Mouse (Mus musculus) CH12F3 (cell line): ENCODE measurements around the gene Gm4131.

ENCODE experiments used
- in situ Hi-C: fragments of 300-500 bp; cut with MboI; formaldehyde crosslinking; loops from 2 replicates; pipeline ENCODE4 v1.14.3; 2020; ENCODE audit warnings: low sequenced_read_pairs

Gm4131 gene

DNA sequence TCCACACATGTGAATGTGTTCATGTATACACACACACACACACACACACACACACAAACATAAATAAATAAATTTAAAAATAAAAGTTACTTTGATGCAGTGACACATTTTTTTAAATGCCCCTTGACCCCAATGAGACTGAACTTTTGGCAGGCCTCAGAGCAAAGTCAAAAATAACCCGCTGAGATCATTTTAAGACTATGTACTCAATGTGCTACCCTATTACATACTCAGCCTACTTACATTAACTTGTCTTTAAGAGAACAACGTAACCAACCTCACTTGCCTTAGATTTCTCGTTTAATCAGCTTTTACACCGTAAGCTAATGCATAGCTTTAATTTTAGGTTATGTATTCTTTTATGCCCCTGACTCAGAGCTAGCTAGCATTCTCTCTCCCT lies 13.9 kb downstream of the Gm4131 start:
- in situ Hi-C loops: no loop called here

DNA sequence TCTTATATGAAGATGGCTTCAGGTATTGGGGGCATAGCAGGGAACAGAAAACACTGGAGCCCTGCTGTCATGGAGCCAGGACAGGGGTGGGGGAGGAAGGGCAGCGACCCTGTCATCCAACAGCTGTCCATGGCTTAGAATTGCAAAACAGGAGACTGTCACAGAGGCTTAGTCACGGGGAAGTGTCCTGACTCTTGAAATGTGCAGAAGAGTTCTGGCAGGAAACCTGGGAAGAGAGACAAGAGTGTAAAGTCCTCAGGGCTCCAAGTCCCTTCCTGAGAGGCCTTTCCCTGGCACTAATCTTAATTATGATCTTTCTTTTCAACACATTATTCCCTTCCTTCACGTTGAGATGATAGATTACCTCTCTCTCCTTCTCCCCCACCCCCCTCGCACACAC lies 16.6 kb downstream of the Gm4131 start:
- in situ Hi-C loops: no loop called here

DNA sequence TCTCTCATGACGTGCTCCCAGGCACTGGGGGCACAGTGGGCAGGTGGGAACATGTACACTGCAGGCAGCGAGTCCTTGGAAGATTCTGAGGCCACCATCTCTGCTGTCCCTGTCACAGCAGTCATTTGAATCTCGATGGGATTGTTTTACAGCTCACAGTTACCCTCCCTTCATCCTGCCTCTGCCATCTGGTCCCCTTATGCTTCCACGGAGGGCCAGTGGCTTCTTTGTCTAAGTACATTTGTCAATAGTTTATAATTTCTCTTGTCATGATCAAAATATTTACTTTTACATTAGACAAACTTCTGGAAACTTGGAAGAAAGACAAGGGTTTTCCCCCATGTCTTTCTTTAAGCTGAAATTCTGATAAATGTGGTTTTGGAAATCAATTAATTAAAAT lies 20.0 kb downstream of the Gm4131 start:
- in situ Hi-C loops: no loop called here

DNA sequence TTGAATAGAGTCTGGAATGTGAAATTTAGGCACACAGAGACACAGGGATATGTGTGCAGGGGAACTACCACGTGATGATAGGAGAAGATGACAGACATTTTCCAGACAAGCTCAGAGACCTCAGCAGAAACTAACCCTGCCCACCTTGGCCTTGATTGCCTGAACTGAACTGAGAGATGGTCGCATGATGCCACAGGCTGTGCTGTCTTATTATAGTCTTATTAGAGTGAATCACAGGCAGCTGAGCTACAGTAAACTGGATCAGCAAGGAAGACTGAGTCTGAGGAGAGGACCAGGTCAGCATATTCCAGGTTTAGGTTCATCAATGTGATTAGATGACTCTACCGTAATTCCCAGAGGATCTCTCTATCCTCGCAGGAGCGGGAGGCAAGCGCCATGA lies 20.4 kb downstream of the Gm4131 start:
- in situ Hi-C loops: no loop called here

DNA sequence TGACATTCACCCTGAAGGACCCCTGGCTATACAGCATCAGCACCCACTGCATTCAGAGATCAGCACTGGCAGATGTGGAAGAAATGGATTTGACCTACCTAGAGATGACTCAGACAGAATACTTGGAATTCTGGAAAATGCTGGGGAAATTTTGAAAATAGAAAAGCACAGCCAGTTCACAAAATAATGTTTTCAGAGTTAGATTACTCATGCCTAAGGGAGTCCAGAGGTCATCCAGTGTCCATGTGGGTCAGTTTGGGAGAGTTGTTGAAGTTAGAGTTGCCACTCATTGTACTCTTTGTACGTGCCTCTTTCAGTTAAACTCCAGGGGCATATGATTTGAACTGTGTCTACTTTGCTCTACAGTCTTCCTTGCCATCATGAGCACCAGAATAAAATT lies 25.0 kb downstream of the Gm4131 start:
- in situ Hi-C loops: no loop called here

DNA sequence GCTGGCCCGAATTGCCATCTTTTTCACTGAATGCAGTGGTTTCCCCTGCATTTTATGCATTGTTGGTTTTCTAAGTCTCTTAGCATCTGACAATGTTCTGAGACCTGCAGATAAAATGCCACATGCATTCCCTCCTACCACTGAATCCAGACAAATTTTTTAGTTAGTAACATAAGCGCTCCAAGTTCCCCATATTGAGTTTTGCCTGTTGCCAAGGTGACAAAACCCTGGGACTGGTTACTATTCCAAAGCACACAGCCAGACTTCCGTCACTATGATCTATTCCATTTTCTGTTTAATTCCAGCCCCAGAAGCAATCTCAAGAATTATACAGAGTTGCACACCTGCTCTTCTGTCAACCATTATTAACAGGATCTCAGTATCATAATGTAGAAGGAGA lies 26.9 kb downstream of the Gm4131 start:
- in situ Hi-C loops: no loop called here

DNA sequence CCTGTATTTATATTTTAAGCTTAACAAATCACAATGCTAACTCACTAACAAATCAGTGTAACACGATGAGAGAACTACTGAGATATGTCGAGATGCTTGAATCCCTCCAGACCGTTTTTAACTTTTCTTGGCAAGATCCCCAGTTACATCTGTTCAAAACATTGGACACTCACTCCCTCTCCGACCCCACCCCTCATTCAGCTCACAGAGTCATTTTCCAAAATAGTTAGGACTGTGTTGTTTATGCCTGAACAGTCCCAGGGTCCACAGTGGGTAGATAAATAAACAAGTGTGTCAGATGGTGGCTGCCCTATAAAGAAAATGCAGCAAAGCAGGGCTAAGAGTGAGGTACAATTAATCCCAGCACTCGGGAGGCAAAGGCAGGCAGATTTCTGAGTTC lies 29.7 kb downstream of the Gm4131 start:
- in situ Hi-C loops: no loop called here

DNA sequence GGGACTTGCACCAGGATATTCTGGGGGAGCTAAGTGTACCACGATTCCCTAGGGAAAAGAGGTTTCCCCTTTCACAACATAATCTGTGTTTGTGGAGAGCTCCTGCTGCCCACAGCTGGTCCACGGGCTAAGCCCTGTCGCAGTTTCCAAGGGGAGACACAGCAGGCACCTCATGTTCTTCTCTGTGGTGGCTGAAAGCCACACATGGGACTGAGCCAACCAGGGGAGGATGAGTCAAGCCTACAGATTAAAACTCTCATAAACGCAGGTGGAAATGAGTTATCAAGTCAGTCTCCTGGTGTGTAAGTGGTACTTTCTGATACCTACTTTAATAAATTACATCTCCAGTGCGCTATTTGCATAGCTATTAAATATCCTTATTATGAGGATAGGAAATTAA lies 30.6 kb downstream of the Gm4131 start:
- in situ Hi-C loops: no loop called here

DNA sequence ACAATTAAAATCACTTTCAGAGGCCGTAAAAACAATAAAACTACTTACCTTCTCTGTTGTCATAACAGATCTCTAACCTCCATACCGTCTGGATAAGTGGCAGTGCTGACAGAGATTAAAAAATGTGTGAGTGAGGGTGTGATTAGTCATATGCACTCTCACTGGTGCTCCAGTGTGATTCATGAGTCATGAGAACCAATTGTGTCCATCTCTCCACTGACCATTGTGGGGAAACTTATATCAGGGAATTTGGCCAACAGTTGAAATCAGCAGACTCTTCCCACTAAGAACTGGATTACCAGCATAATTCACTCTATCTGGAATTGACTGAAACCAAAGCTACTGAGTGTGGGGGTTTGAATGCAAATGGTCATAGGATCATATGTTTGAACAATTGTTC lies 35.8 kb downstream of the Gm4131 start:
- in situ Hi-C loops: no loop called here

DNA sequence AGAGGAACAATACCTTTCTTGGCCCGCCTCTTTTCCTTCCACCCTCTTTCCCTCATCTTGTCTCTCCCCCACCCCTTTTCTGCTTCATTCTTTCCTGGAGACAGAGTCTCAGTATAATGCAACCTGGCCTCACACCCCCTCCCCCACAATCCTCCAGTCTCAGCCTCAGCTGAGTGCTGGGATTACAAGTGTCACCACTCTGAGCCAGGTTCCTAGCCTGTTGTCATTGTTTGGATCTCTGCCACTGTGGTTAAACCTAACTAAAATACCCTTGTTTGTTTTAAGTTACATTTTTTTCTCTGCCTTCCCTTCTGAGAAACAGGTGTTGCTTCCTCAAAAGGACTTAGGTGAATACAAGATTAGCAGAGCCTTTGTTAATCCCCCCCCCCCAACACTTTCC lies 53.9 kb downstream of the Gm4131 start:
- in situ Hi-C loops: no loop called here

DNA sequence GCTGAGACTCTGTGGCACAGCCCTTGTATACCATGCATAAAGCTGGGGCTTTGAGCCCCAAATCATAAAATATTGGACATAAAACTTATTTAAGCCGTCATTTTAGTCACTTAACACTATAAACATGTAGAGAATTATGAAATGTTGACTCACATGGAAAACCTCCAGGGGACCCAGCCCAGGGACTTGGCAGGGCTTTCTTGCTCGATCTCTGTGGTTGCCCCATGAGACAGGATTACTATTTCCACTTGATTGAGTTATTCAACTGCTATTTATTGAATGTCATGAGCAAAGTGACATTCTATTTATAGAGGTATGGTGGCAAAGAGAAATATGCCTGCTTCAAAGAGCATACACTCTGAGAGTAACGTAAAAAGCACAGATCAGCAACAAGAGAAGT lies 57.4 kb downstream of the Gm4131 start:
- in situ Hi-C loops: no loop called here

DNA sequence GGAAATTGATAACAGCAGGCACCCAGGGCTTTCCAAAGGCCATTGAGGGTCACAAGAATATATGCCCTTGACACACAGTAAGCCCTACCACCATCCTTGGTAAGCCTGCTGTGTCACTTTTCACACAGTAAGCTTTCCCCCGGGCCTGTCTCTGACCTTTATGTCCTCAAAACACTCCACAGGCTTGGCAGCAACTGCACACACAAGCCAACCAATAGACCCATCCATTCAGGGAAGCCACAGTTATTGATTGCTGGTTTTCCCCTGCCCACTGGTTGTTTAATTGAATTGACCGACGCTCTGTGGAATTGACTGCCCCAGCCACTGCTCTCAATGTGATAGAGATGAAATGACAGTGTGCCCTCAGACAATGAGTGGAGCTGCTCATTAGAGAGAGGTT lies 60.5 kb downstream of the Gm4131 start:
- in situ Hi-C loops: no loop called here

DNA sequence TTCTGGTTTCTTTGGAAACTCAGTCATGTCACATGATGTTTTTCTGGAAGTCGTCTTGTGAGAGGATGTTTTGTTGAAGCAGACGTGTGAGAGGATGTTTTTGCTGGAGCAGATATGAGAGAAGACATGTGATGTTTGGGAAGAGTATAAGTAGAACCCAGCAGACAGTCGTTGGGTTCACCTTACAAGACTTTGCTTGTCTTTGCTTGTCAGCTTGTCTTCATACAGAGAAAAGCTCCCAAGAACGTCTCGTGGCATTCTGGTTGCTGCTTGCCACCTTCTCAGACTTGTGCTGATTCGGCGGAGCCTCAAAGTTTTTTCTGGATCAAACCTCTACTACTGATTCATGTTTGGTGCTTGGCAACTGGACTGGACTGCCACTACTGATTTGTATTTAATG lies 69.3 kb downstream of the Gm4131 start:
- in situ Hi-C loops: no loop called here

DNA sequence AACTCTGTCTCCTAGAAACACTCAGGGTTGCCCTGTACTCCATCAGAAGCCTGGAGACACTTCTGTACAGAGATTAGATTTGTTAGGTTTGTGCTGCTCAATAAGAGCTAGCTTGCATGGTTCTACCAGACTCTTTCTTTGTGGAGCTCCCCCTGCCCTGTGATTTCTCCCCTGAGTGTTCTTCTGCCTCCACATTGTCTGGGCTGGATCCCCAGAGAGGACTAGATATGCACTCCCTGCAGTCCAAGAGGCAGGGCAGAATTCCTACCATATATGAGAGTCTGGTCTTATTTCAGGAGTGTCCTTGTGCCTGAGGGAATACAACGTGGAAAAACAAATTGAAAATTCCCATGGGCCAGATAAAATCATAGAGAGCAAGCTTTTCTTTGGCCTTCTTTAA lies 70.2 kb downstream of the Gm4131 start:
- in situ Hi-C loops: no loop called here

DNA sequence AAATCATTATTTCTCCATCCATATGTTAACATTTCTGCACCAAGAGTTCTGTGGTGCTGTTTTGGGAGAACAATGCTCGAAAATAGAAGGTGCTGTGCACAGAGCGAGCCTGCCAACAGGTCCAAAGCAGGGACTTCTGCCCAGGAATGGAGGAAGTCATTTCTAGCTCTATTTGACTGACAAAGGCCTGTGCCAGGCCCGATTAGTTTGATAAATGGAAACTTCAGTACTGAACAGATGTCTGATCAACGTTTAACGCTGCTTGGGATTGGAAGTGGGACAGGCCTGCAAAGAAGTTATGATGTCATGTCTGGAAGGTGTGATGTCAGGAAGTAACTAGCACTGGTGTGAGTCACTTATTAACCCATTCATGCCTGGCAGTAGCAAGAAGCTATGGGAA lies 73.3 kb downstream of the Gm4131 start:
- in situ Hi-C loops: no loop called here

DNA sequence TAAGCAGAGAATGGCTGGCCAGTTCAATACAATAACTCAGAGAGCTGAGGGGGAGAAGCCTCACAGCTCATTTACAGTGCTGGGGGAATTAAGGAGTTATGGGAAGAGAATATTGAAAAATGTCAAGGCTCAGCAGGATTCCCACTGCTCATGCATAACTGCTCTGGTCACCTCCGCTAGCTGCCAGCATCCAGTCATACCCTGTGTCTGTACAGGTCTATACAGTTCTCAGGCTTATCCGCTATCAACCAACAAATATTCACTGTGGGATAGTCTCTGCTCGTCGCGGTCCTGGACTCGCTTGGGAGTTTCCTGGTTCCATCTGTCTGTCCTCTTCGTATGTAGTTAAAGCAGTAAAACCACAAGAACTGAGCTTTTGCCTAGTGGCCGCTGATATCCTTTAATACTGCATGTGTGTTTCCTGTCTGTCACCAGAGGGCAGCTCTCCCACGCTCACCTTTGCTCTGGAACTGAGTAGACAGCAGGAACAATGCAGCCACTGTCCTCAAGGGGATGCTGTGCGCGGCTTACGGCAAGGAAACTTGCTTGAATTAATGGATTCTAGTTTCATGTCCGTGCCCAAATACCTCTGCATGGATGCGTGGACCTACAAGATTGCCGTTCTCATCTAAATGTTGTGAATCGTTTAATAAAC lies 74.4 kb downstream of the Gm4131 start:
- in situ Hi-C loops: no loop called here

DNA sequence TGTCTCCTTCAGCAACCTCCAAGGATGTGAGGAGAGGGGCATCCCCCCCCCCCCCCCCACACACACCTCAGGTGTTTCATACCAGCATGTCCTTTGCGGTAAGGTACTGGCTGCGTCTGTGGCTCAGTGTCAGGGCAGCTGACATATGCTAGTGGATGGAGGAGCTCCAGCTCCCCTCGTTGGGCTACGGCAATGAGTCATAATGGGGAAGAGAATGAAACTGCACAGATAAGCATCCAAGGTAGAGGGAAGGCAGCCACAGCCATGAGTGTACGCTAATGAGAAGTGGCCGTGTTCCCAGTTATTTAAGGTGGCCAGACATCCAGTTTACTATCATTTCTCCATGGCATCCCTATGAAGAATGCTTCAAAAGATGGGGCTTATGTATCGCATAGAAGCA lies 78.5 kb downstream of the Gm4131 start:
- in situ Hi-C loops: no loop called here

DNA sequence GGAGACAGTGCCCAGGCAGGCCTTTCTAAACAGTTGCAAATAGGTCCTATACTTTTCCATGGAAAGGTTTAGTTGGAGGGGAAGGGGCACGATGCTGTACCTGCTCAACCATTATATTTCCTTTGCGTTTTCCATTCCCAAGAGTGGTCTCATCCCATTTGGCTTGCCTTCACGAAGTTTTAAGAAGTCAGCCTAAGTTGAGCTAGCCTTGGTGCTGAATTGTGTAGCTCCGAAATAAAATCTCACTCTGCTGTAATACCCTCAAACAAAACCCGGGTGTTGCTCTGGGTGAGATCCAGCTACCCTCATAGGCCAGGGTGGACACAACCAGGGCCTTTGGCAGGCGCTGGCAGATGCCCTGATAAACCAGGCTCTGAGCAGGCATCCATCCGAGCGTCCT lies 85.3 kb downstream of the Gm4131 start:
- in situ Hi-C loops: no loop called here

DNA sequence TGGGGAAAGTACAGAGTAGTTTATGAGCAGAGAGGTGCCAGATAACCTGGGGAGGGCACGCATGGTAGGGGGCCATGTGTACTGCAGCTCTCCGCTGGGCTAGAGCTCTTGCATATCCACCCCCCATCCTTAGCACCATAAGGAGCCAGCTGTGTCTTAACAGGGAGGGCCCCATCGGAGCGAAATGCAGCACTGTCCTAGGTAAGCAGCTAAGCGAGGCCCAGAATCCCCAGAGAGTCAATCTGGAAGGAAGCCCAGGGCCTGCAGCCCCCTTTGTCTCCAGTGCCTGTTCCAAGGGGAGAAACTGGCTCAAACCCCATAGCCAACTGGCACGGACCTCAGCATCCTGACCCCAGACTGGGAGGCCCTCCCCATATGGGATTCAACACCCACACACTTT lies 87.3 kb downstream of the Gm4131 start:
- in situ Hi-C loops: no loop called here

DNA sequence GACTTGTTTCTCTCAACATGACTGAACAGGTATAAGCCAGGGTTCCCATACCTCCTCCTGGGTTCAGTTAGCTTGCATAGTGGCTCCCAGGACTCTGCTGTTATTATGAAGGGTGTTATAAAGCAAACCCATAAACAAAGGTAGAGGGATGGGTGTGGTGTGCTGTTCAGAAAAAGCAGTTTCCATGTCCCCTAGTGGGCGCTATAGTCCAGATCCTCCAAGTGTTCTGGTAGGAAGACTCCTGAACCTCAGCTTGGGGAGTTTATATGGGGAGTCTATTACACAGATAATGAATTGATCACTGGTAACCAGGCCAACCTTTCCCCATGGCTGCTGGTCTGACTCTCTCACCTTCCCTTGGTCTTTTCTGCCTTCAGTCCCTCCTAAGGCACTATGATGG lies 92.2 kb downstream of the Gm4131 start:
- in situ Hi-C loops: loop anchor here (25.0 kb wide), 1 partner anchor 912 kb away; the partner anchor contains the start of gene Spryd7

DNA sequence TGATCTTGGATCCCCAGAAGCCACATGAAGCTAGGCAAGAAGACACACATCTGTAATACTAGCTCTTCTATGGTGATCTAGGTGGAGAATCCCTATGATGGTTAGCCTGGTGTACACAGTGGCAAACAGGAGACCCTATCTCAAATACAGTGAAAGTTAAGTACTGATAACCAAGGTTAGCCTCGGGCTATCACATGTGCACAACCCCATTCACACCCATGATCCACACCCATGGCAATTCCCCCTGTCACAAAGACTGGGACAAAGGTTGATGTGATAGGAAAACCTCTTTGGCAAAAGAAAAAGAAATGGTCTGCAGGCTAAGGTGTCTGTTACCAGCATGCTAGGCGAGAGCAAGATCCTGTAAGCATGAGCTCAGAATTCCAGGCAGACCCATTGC lies 94.7 kb downstream of the Gm4131 start:
- in situ Hi-C loops: loop anchor here (25.0 kb wide), 1 partner anchor 910 kb away; the partner anchor contains the start of gene Spryd7

DNA sequence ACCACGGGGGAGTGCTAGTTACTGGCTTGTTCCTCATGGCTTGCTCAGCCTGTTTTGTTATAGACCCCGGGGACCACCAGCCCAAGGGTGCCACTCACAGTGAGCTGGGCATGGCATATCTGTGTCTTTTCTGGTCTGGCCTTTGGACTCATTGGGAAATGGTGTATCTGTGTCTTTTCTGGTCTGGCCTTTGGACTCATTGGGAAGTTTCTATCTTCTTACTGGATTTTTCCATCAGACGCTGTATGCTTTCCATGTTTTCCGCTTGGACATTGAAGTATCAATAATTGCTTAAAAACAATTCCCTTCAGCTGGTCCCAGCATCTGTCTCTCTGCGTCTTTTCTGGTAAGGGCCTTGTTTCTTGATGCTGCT lies 98.0 kb downstream of the Gm4131 start:
- in situ Hi-C loops: loop anchor here (25.0 kb wide), 1 partner anchor 906 kb away; the partner anchor contains the start of gene Spryd7

DNA sequence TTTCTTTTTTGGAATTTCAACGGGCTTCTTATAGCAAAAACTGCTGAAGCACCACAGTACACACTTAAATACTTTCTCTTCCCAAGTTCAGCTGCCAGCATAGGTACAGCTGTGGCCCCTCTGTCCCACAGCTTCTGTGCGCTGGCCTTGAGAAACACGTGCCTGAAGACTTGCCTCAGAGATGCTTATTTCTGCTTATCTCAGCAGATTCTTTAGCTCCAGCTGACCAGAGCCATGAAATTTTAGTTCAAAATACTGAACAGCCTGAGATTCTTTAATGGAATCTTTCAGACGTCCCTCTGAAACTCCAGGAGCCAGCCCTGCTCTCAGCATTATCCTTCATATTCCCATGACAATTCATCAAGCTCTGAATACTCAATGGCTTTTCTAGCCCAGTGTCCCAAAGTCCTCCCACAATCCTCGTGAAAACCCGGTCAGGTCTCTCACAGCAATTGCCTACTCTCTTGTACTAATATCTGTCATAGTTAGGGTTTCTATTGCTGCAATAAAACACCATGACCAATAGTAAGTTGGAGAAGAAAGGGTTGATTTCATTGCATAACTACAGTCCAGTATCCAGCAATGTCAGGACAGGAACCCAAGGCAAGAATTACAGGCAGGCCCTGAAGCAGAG lies 98.5 kb downstream of the Gm4131 start:
- in situ Hi-C loops: loop anchor here (25.0 kb wide), 1 partner anchor 906 kb away; the partner anchor contains the start of gene Spryd7
